Mouse (Mus musculus): ENCODE results near the gene Sugct. TPM values are rescaled to one million over a fixed set of nuclear protein-coding genes. Genes with fewer than 3 reads are reported as not detected.

Gene Sugct
- polyA plus RNA-seq, 1 experiment: 0.42 TPM

GRCm38 (mm10) chr13:17705188-17705826 is 10.0 kb upstream of the Sugct start:
- peaks cover 29% of the 10 kb centered on the region for H3K79me3 ChIP-seq (ENCODE audit: low read depth)
- H3ac ChIP-seq (ENCODE audit: control insufficient read depth, insufficient read length, low read depth): no peak overlapping the region
- no peak for TF ChIP-seq CTCF (IDR thresholded peaks at IDR 0.05; ENCODE audit: control insufficient read depth, insufficient read depth, insufficient read length)
- TF ChIP-seq CEBPB (IDR thresholded peaks at IDR 0.05; ENCODE audit: low read depth): no peak
- no peak for TF ChIP-seq MYOG (IDR thresholded peaks at IDR 0.05; ENCODE audit: control insufficient read depth, extremely low read depth, insufficient read length)
- TF ChIP-seq USF1 (IDR thresholded peaks at IDR 0.05; ENCODE audit: low read depth): no peak
- no peak for TF ChIP-seq MAX (IDR thresholded peaks at IDR 0.05)
- TF ChIP-seq FOSL1 (IDR thresholded peaks at IDR 0.05; ENCODE audit: insufficient read depth, low read length, poor library complexity, severe bottlenecking): no peak
- TF ChIP-seq MYOD1 (IDR thresholded peaks at IDR 0.05; ENCODE audit: control insufficient read depth, insufficient read length, low read depth): no peak
- no peaks in the 10 kb centered on the region for H3K27me3 ChIP-seq (ENCODE audit: control insufficient read depth, insufficient read depth, insufficient read length)
- no peak overlapping the region for H3K4me3 ChIP-seq (ENCODE audit: insufficient read depth, poor library complexity, severe bottlenecking)
- peaks cover 64% of the 10 kb centered on the region for H3K79me2 ChIP-seq (ENCODE audit: control insufficient read depth, insufficient read depth)
- H3K36me3 ChIP-seq (ENCODE audit: control insufficient read depth, insufficient read depth): peaks cover 3% of the 10 kb centered on the region

- Histone ChIP-seq H3K79me2 (ENCODE audit: control insufficient read depth, insufficient read depth) (peaks cover 80% of the 10 kb centered on the region), H3K79me3 (ENCODE audit: low read depth) (peaks cover 42% of the 10 kb centered on the region), H3K4me3 (ENCODE audit: insufficient read depth, poor library complexity, severe bottlenecking) (no peak overlapping the region), H3ac (ENCODE audit: control insufficient read depth, insufficient read length, low read depth) (no peak overlapping the region), H3K36me3 (ENCODE audit: control insufficient read depth, insufficient read depth) (peaks cover 11% of the 10 kb centered on the region), H3K27me3 (ENCODE audit: control insufficient read depth, insufficient read depth, insufficient read length) (no peaks in the 10 kb centered on the region)
- no peak for TF ChIP-seq MYOG (IDR thresholded peaks at IDR 0.05; ENCODE audit: control insufficient read depth, extremely low read depth, insufficient read length)
- TF ChIP-seq CEBPB (IDR thresholded peaks at IDR 0.05; ENCODE audit: low read depth): no peak
- TF ChIP-seq MYOD1 (IDR thresholded peaks at IDR 0.05; ENCODE audit: control insufficient read depth, insufficient read length, low read depth): no peak
- TF ChIP-seq MAX (IDR thresholded peaks at IDR 0.05): no peak
- TF ChIP-seq CTCF (IDR thresholded peaks at IDR 0.05; ENCODE audit: control insufficient read depth, insufficient read depth, insufficient read length): no peak
- no peak for TF ChIP-seq FOSL1 (IDR thresholded peaks at IDR 0.05; ENCODE audit: insufficient read depth, low read length, poor library complexity, severe bottlenecking)
- no peak for TF ChIP-seq USF1 (IDR thresholded peaks at IDR 0.05; ENCODE audit: low read depth)
Observed at GRCm38 (mm10) chr13:17702311-17702710, 7.0 kb upstream of the Sugct start.

GRCm38 (mm10) chr13:17701322-17701721 is 6.0 kb upstream of the Sugct start:
- Histone ChIP-seq H3K27me3 (ENCODE audit: control insufficient read depth, insufficient read depth, insufficient read length) (no peaks in the 10 kb centered on the region), H3K79me2 (ENCODE audit: control insufficient read depth, insufficient read depth) (peaks cover 80% of the 10 kb centered on the region), H3ac (ENCODE audit: control insufficient read depth, insufficient read length, low read depth) (no peak overlapping the region), H3K36me3 (ENCODE audit: control insufficient read depth, insufficient read depth) (peaks cover 12% of the 10 kb centered on the region), H3K4me3 (ENCODE audit: insufficient read depth, poor library complexity, severe bottlenecking) (no peak overlapping the region), H3K79me3 (ENCODE audit: low read depth) (peaks cover 48% of the 10 kb centered on the region)
- TF ChIP-seq MYOD1 (IDR thresholded peaks at IDR 0.05; ENCODE audit: control insufficient read depth, insufficient read length, low read depth): no peak
- no peak for TF ChIP-seq FOSL1 (IDR thresholded peaks at IDR 0.05; ENCODE audit: insufficient read depth, low read length, poor library complexity, severe bottlenecking)
- TF ChIP-seq MAX (IDR thresholded peaks at IDR 0.05): no peak
- no peak for TF ChIP-seq MYOG (IDR thresholded peaks at IDR 0.05; ENCODE audit: control insufficient read depth, extremely low read depth, insufficient read length)
- TF ChIP-seq CTCF (IDR thresholded peaks at IDR 0.05; ENCODE audit: control insufficient read depth, insufficient read depth, insufficient read length): no peak
- no peak for TF ChIP-seq USF1 (IDR thresholded peaks at IDR 0.05; ENCODE audit: low read depth)
- TF ChIP-seq CEBPB (IDR thresholded peaks at IDR 0.05; ENCODE audit: low read depth): no peak

GRCm38 (mm10) chr13:17700090-17700715 is 4.8 kb upstream of the Sugct start:
- Histone ChIP-seq H3ac (ENCODE audit: control insufficient read depth, insufficient read length, low read depth) (no peak overlapping the region), H3K4me3 (ENCODE audit: insufficient read depth, poor library complexity, severe bottlenecking) (no peak overlapping the region), H3K79me2 (ENCODE audit: control insufficient read depth, insufficient read depth) (peaks cover 84% of the 10 kb centered on the region), H3K79me3 (ENCODE audit: low read depth) (peaks cover 52% of the 10 kb centered on the region), H3K27me3 (ENCODE audit: control insufficient read depth, insufficient read depth, insufficient read length) (no peaks in the 10 kb centered on the region), H3K36me3 (ENCODE audit: control insufficient read depth, insufficient read depth) (peaks cover 12% of the 10 kb centered on the region)
- TF ChIP-seq MYOG (IDR thresholded peaks at IDR 0.05; ENCODE audit: control insufficient read depth, extremely low read depth, insufficient read length) (no peak), CEBPB (IDR thresholded peaks at IDR 0.05; ENCODE audit: low read depth) (no peak), USF1 (IDR thresholded peaks at IDR 0.05; ENCODE audit: low read depth) (no peak), MYOD1 (IDR thresholded peaks at IDR 0.05; ENCODE audit: control insufficient read depth, insufficient read length, low read depth) (no peak), CTCF (IDR thresholded peaks at IDR 0.05; ENCODE audit: control insufficient read depth, insufficient read depth, insufficient read length) (no peak), FOSL1 (IDR thresholded peaks at IDR 0.05; ENCODE audit: insufficient read depth, low read length, poor library complexity, severe bottlenecking) (no peak), MAX (IDR thresholded peaks at IDR 0.05) (no peak)

- peaks cover 59% of the 10 kb centered on the region for H3K79me2 ChIP-seq (ENCODE audit: control insufficient read depth, insufficient read depth)
- peak overlapping the region; percentile 69 for H3K4me3 ChIP-seq (ENCODE audit: insufficient read depth, poor library complexity, severe bottlenecking)
- peak overlapping the region; percentile 89 for H3ac ChIP-seq (ENCODE audit: control insufficient read depth, insufficient read length, low read depth)
- TF ChIP-seq USF1 (IDR thresholded peaks at IDR 0.05; ENCODE audit: low read depth): no peak
- TF ChIP-seq FOSL1 (IDR thresholded peaks at IDR 0.05; ENCODE audit: insufficient read depth, low read length, poor library complexity, severe bottlenecking): no peak
- H3K79me3 ChIP-seq (ENCODE audit: low read depth): peaks cover 42% of the 10 kb centered on the region
- H3K36me3 ChIP-seq (ENCODE audit: control insufficient read depth, insufficient read depth): peaks cover 12% of the 10 kb centered on the region
- no peaks in the 10 kb centered on the region for H3K27me3 ChIP-seq (ENCODE audit: control insufficient read depth, insufficient read depth, insufficient read length)
Observed at GRCm38 (mm10) chr13:17695898-17696580, 686 bp upstream of the Sugct start.

Measured in C2C12 (cell line).